Mouse (Mus musculus): ENCODE measurements around the gene Vmn2r101. TPM values are rescaled to one million over a fixed set of nuclear protein-coding genes. Genes with fewer than 3 reads are reported as not detected.

The Vmn2r101 gene
- total RNA-seq (2021), result not detected
- long read RNA-seq, experiment 1, result 0 reads
- long read RNA-seq, experiment 2, result 0 reads

DNA sequence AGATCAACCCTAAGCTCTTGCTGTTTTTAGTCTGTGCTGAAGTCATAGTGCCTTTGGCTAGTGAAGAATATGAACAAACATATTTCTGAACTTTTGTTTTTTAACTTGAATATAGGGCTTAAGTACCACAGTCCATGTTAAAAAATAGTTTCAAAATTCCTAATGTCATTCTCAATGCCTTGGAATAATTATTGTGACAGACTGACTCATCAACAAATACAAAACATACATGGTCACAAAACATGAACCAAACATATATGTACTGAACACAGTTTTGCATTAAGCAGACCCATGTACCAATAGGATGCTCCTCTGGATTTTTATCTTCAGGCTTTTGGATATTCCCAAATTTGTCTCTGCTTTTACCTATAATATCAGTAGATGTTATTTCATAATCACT lies at the start of gene Vmn2r101:
Gene Vmn2r101, plus strand, starts transcription at position 301 of the 400 bp plus-strand sequence.
- DNase-seq, result no peak
- intact Hi-C loops (cut with DNase I; ENCODE audit: low total_unique reads), result no loop called here

DNA sequence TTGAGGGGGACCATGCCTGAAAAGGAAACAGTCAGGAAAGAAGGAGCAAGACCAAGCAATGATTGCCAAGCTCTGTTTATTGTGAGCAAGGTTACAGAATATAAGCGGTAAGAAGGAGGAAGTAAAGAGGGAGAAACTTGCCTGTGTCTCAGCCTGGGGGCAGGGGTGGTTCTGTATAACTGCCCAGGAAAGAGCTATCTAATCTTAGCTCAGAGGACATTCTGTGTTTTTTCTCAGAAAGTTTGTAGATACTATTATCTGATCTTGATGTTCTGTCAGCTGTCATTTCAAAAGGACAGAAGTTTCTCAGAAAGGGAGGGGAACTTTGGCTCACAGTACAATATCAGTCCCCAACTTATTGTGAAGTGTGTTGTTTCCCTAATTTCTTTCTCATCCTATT lies 52.3 kb downstream of the Vmn2r101 start:
- DNase-seq, result no peak
- intact Hi-C loops (cut with DNase I; ENCODE audit: low total_unique reads), result no loop called here

GRCm38 (mm10) chr17:19658447-19658846 lies 81.4 kb downstream of the Vmn2r101 start:
- no peak for DNase-seq
- intact Hi-C loops (cut with DNase I; ENCODE audit: low total_unique reads), result no loop called here

DNA sequence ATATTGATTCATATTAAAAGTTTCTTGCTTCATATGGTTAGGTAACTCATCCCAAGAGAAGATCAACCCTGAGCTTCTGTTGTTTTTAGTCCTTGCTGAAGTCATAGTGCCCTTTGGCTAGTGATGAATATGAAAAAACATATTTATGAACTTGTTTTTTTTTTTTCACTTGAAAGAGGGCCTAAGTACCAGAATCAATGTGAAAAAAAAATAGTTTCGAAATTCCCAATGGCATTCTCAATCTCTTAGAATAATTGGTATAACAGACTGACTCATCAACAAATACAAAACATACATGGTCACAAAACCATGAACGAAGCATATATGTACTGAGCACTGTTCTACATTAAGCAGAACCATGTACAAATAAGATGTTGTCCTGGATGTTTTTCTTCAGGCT lies 83.0 kb downstream of the Vmn2r101 start, which contains the start of gene Vmn2r102:
Gene Vmn2r102, plus strand, starts transcription at position 301 of the 400 bp plus-strand sequence.
- intact Hi-C loops (cut with DNase I; ENCODE audit: low total_unique reads), result no loop called here
- no peak for DNase-seq

Other genes with a start within 250 kb of the Vmn2r101 start
- not detected for gene Vmn2r99, start 215.3 kb upstream of the Vmn2r101 start, total RNA-seq (2021)
- gene Vmn2r100, start 72.5 kb upstream of the Vmn2r101 start, total RNA-seq (2021), result not detected
- not detected for gene Vmn2r102, start 83.1 kb downstream of the Vmn2r101 start, total RNA-seq (2021)
- gene Vmn2r103, start 196.1 kb downstream of the Vmn2r101 start, total RNA-seq (2021), result not detected